Mouse (Mus musculus): Measurements from ENCODE around the gene Tm4sf20. TPM values are rescaled to one million over a fixed set of nuclear protein-coding genes. Genes with fewer than 3 reads are reported as not detected.

Gene Tm4sf20
- polyA plus RNA-seq, 1 experiment, result not detected

GRCm38 (mm10) chr1:82766227-82766626 is 2.0 kb downstream of the Tm4sf20 start:
- no peaks in the 10 kb centered on the region for H3K27me3 ChIP-seq (ENCODE audit: control insufficient read depth, insufficient read depth, insufficient read length)
- H3ac ChIP-seq (ENCODE audit: control insufficient read depth, insufficient read length), result no peak overlapping the region
- no peak overlapping the region for H3K4me2 ChIP-seq (ENCODE audit: low read depth)
- H3K36me3 ChIP-seq (ENCODE audit: control insufficient read depth, insufficient read depth), result peaks cover 7% of the 10 kb centered on the region
- no peak overlapping the region for H3K4me3 ChIP-seq
- no peaks in the 10 kb centered on the region for H3K79me2 ChIP-seq (ENCODE audit: control insufficient read depth, insufficient read depth)
- TF ChIP-seq E2F4 (IDR thresholded peaks at IDR 0.05; ENCODE audit: insufficient read depth) (no peak), TCF3 (IDR thresholded peaks at IDR 0.05; ENCODE audit: insufficient read length, low read depth) (no peak), MYOG (IDR thresholded peaks at IDR 0.05; ENCODE audit: control insufficient read depth in 1 of 3, insufficient read depth in 1 of 3, insufficient read length in 2 of 3, low read depth in 2 of 3) (no peak), SRF (IDR thresholded peaks at IDR 0.05; ENCODE audit: control insufficient read depth, insufficient read length, low read depth) (no peak), TCF12 (IDR thresholded peaks at IDR 0.05; ENCODE audit: insufficient read depth, poor library complexity, severe bottlenecking) (no peak), POLR2AphosphoS2 (IDR thresholded peaks at IDR 0.05; ENCODE audit: insufficient read length, low read depth) (no peak), POLR2A (IDR thresholded peaks at IDR 0.05; ENCODE audit: insufficient read length, low read depth) (no peak), REST (IDR thresholded peaks at IDR 0.05; ENCODE audit: insufficient read depth, insufficient read length) (no peak), MYOD1 (IDR thresholded peaks at IDR 0.05; ENCODE audit: control insufficient read depth in 1 of 3, insufficient read length in 2 of 3, low read depth in 2 of 3) (no peak), USF1 (IDR thresholded peaks at IDR 0.05; ENCODE audit: low read depth) (no peak), MAX (IDR thresholded peaks at IDR 0.05; ENCODE audit: low read depth) (no peak), CEBPB (IDR thresholded peaks at IDR 0.05; ENCODE audit: insufficient read depth, poor library complexity, severe bottlenecking) (no peak)

GRCm38 (mm10) chr1:82762274-82762673 is 6.0 kb downstream of the Tm4sf20 start:
- peaks cover 7% of the 10 kb centered on the region for H3K36me3 ChIP-seq (ENCODE audit: control insufficient read depth, insufficient read depth)
- no peak overlapping the region for H3K4me3 ChIP-seq
- no peaks in the 10 kb centered on the region for H3K27me3 ChIP-seq (ENCODE audit: control insufficient read depth, insufficient read depth, insufficient read length)
- TF ChIP-seq USF1 (IDR thresholded peaks at IDR 0.05; ENCODE audit: low read depth), result no peak
- TF ChIP-seq SRF (IDR thresholded peaks at IDR 0.05; ENCODE audit: control insufficient read depth, insufficient read length, low read depth), result no peak
- no peak for TF ChIP-seq E2F4 (IDR thresholded peaks at IDR 0.05; ENCODE audit: insufficient read depth)
- no peak for TF ChIP-seq MYOD1 (IDR thresholded peaks at IDR 0.05; ENCODE audit: control insufficient read depth in 1 of 3, insufficient read length in 2 of 3, low read depth in 2 of 3)
- no peak for TF ChIP-seq REST (IDR thresholded peaks at IDR 0.05; ENCODE audit: insufficient read depth, insufficient read length)
- no peak for TF ChIP-seq CEBPB (IDR thresholded peaks at IDR 0.05; ENCODE audit: insufficient read depth, poor library complexity, severe bottlenecking)
- TF ChIP-seq MYOG (IDR thresholded peaks at IDR 0.05; ENCODE audit: control insufficient read depth in 1 of 3, insufficient read depth in 1 of 3, insufficient read length in 2 of 3, low read depth in 2 of 3), result no peak
- no peaks in the 10 kb centered on the region for H3K79me2 ChIP-seq (ENCODE audit: control insufficient read depth, insufficient read depth)
- H3K4me2 ChIP-seq (ENCODE audit: low read depth), result no peak overlapping the region
- no peak overlapping the region for H3ac ChIP-seq (ENCODE audit: control insufficient read depth, insufficient read length)

GRCm38 (mm10) chr1:82761454-82762169 is 6.6 kb downstream of the Tm4sf20 start:
- no peak overlapping the region for H3K4me3 ChIP-seq
- H3ac ChIP-seq (ENCODE audit: control insufficient read depth, insufficient read length), result no peak overlapping the region
- H3K36me3 ChIP-seq (ENCODE audit: control insufficient read depth, insufficient read depth), result peaks cover 7% of the 10 kb centered on the region
- H3K27me3 ChIP-seq (ENCODE audit: control insufficient read depth, insufficient read depth, insufficient read length), result no peaks in the 10 kb centered on the region
- no peak overlapping the region for H3K4me2 ChIP-seq (ENCODE audit: low read depth)
- no peak for TF ChIP-seq E2F4 (IDR thresholded peaks at IDR 0.05; ENCODE audit: insufficient read depth)
- TF ChIP-seq REST (IDR thresholded peaks at IDR 0.05; ENCODE audit: insufficient read depth, insufficient read length), result no peak
- TF ChIP-seq SRF (IDR thresholded peaks at IDR 0.05; ENCODE audit: control insufficient read depth, insufficient read length, low read depth), result no peak
- TF ChIP-seq CEBPB (IDR thresholded peaks at IDR 0.05; ENCODE audit: insufficient read depth, poor library complexity, severe bottlenecking), result no peak
- TF ChIP-seq TCF3 (IDR thresholded peaks at IDR 0.05; ENCODE audit: insufficient read length, low read depth), result no peak
- TF ChIP-seq TCF12 (IDR thresholded peaks at IDR 0.05; ENCODE audit: insufficient read depth, poor library complexity, severe bottlenecking), result no peak
- no peak for TF ChIP-seq MYOD1 (IDR thresholded peaks at IDR 0.05; ENCODE audit: control insufficient read depth in 1 of 3, insufficient read length in 2 of 3, low read depth in 2 of 3)
- TF ChIP-seq MYOG (IDR thresholded peaks at IDR 0.05; ENCODE audit: control insufficient read depth in 1 of 3, insufficient read depth in 1 of 3, insufficient read length in 2 of 3, low read depth in 2 of 3), result no peak
- no peak for TF ChIP-seq POLR2AphosphoS2 (IDR thresholded peaks at IDR 0.05; ENCODE audit: insufficient read length, low read depth)
- no peak for TF ChIP-seq USF1 (IDR thresholded peaks at IDR 0.05; ENCODE audit: low read depth)
- TF ChIP-seq POLR2A (IDR thresholded peaks at IDR 0.05; ENCODE audit: insufficient read length, low read depth), result no peak
- TF ChIP-seq MAX (IDR thresholded peaks at IDR 0.05; ENCODE audit: low read depth), result no peak
- no peaks in the 10 kb centered on the region for H3K79me2 ChIP-seq (ENCODE audit: control insufficient read depth, insufficient read depth)

- Histone ChIP-seq H3K79me2 (ENCODE audit: control insufficient read depth, insufficient read depth) (no peaks in the 10 kb centered on the region), H3K36me3 (ENCODE audit: control insufficient read depth, insufficient read depth) (peaks cover 17% of the 10 kb centered on the region), H3K4me2 (ENCODE audit: low read depth) (no peak overlapping the region), H3K27me3 (ENCODE audit: control insufficient read depth, insufficient read depth, insufficient read length) (no peaks in the 10 kb centered on the region), H3ac (ENCODE audit: control insufficient read depth, insufficient read length) (no peak overlapping the region), H3K4me3 (no peak overlapping the region)
- TF ChIP-seq MYOD1 (IDR thresholded peaks at IDR 0.05; ENCODE audit: control insufficient read depth in 1 of 3, insufficient read length in 2 of 3, low read depth in 2 of 3) (no peak), MAX (IDR thresholded peaks at IDR 0.05; ENCODE audit: low read depth) (no peak), TCF3 (IDR thresholded peaks at IDR 0.05; ENCODE audit: insufficient read length, low read depth) (no peak), POLR2AphosphoS2 (IDR thresholded peaks at IDR 0.05; ENCODE audit: insufficient read length, low read depth) (no peak), SRF (IDR thresholded peaks at IDR 0.05; ENCODE audit: control insufficient read depth, insufficient read length, low read depth) (no peak), TCF12 (IDR thresholded peaks at IDR 0.05; ENCODE audit: insufficient read depth, poor library complexity, severe bottlenecking) (no peak), E2F4 (IDR thresholded peaks at IDR 0.05; ENCODE audit: insufficient read depth) (no peak), MYOG (IDR thresholded peaks at IDR 0.05; ENCODE audit: control insufficient read depth in 1 of 3, insufficient read depth in 1 of 3, insufficient read length in 2 of 3, low read depth in 2 of 3) (no peak), CEBPB (IDR thresholded peaks at IDR 0.05; ENCODE audit: insufficient read depth, poor library complexity, severe bottlenecking) (no peak), REST (IDR thresholded peaks at IDR 0.05; ENCODE audit: insufficient read depth, insufficient read length) (no peak), POLR2A (IDR thresholded peaks at IDR 0.05; ENCODE audit: insufficient read length, low read depth) (no peak), USF1 (IDR thresholded peaks at IDR 0.05; ENCODE audit: low read depth) (no peak)
These were observed 8.7 kb downstream of the Tm4sf20 start for GRCm38 (mm10) chr1:82759520-82759919.
